Mouse (Mus musculus) left cerebral cortex, adult 2 months (tissue): ENCODE data around the gene Arhgap31. TPM values are rescaled to one million over a fixed set of nuclear protein-coding genes. Genes with fewer than 3 reads are reported as not detected.
A peak's percentile ranks its signal among the peaks of the same experiment; 100 is the strongest.

ENCODE experiments used
- DNase-seq, 2 experiments: peaks; one replicate each; pipeline ENCODE4 v3.0.0; 2021 to 2022; ENCODE audit warnings: low spot score in 2 of 2, mixed read lengths in 1 of 2; ENCODE audit errors: extremely low spot score in 1 of 2
- H3K27ac ChIP-seq: fragments of 200-600 bp; 2 replicates; pipeline ENCODE4 v1.8.1; 2022
- H3K4me3 ChIP-seq: fragments of 200-600 bp; 2 replicates; pipeline ENCODE4 v1.8.1; 2022
- CTCF ChIP-seq: fragments of 200-600 bp; IDR thresholded peaks from 2 replicates; pipeline ENCODE4 v1.8.1; 2022; ENCODE audit warnings: antibody characterized with exemption, mild to moderate bottlenecking, moderate library complexity
- intact Hi-C: fragments of 180-260 bp; cut with DNase I; formaldehyde crosslinking; loops from one replicate; pipeline ENCODE4 v1.15.1; 2025
- total RNA-seq, 2 experiments: library from RNA; stranded (reverse); gene quantifications; 2 replicates each; pipeline ENCODE4 v1.2.3; 2021

The Arhgap31 gene
- total RNA-seq, 2 experiments from 2014 or later: 19.1 to 20.6 TPM

DNA sequence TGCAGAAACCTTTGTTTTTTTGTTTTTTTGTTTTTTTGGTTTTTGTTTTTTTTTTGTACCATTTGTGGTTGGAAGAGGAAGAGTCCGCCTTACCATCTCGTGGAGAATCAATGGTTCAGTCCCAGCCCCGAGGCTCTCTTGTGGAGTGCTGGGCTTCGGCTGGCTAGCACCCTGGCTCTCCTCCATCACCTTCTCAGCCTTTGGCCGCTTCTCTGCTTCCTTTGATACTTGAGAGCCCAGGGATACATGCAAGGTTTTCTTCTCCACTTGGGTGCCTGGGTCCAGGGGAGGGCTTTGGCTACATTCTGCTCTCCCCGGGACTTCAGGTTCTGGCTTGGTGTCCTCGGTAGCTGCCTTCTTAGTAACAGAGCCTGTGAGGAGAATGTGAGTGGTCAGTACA, 106.6 kb downstream of the Arhgap31 start:
- no peak overlapping the region for H3K27ac ChIP-seq
- H3K4me3 ChIP-seq: no peak overlapping the region
- no peak for TF ChIP-seq CTCF
- DNase-seq: no peak
- intact Hi-C loops: no loop called here

DNA sequence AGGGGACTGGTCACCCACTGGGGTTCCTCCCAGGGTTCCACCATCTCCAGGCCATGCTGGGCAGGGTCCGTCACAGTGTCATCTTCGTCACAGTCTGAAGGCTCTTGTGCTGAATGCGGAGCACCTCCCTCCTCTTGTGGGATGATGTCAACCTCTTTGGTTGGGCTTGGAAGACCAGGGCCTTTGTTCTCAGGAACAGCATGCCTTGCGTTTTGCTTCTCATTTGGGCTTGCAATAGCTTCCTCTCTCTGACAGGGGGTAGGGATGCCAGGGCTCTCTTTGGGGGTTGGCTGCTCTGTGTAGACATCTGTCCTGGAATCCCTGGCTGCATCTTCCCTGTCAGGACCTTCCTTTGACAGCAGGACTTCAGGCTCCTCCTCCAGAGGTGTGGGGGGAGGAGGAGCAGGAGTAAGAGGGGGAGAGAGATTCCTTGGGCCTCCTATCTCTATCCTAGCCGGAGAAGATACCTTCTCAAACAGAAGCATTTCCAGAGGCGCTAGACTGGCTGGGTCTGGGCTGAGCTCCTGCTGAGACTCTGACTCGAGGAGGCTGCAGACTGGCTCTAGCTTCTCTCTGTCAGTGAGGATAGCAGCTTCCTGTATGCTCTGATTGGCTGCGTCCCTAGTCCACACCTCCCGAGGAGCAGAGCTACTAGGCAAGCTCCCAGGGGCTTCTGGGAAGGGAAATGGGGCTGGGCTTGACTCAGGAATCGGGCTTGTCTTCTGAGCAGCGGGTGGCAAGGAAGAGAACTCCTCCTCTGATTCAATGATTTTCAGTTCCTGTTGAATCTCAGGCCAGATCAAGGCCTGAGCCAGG, 109.9 kb downstream of the Arhgap31 start:
- peak overlapping the region; percentile 45 for H3K27ac ChIP-seq
- no peak overlapping the region for H3K4me3 ChIP-seq
- DNase-seq: peak; percentile 14 to 42
- no peak for TF ChIP-seq CTCF
- intact Hi-C loops: no loop called here

DNA sequence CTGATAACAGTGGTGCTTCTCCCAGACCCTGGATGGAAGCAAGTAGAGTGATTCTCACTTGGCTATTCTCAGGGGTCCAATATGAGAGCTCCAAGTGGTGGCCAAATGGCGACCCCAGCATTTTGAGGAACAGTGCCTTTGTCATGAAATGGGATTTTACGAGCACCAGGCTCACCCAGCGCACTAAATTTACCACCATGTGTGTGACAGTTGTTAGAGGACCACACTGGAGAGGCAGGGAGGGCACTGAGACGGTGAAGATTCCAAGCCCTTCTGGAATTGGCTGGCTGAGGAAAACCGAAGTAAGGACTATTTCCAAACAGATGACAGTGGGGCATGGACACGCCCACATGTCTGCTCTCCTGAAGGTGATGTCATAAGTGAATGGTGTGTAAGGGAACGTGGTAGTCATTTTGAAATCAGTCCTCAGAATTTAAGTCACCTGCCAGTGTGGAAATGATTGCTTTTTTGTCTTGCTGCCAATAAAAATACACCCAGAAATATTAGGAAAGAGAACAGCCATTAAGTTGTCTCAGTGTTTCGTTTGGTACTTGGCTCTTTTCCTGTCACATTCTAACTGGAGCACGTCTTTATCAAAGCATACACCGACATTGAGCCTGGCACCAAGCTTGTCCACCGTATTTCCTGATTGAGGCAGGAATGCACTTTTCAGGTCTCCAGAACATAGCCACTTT, 113.9 kb downstream of the Arhgap31 start:
- DNase-seq: no peak
- Histone ChIP-seq H3K4me3 (no peak overlapping the region), H3K27ac (no peak overlapping the region)
- intact Hi-C loops: no loop called here
- TF ChIP-seq CTCF: no peak

GRCm38 (mm10) chr16:38596651-38597050, 116.4 kb downstream of the Arhgap31 start:
- TF ChIP-seq CTCF: no peak
- intact Hi-C loops: no loop called here
- Histone ChIP-seq H3K27ac (no peak overlapping the region), H3K4me3 (no peak overlapping the region)
- no peak for DNase-seq

DNA sequence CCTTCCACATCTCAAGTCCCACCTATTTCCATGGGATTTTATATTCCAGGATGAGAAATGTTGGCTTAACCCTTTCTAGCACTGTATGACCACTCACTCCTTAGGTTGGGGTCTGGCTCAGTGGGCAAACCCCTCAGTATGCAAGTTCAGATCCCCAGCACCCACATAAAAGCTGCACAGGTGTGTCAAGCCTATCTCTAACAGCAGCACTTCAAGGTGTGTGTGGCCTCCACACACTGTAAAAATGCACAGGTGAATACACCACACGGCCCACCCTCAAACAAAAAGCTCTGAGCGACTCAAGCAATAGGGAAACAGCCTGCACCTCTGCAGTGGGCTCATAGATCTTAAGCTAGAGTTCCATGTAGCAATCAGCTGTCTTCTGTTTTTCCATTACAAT, 117.0 kb downstream of the Arhgap31 start:
- intact Hi-C loops: no loop called here
- no peak overlapping the region for H3K27ac ChIP-seq
- no peak for DNase-seq
- no peak overlapping the region for H3K4me3 ChIP-seq
- TF ChIP-seq CTCF: no peak

DNA sequence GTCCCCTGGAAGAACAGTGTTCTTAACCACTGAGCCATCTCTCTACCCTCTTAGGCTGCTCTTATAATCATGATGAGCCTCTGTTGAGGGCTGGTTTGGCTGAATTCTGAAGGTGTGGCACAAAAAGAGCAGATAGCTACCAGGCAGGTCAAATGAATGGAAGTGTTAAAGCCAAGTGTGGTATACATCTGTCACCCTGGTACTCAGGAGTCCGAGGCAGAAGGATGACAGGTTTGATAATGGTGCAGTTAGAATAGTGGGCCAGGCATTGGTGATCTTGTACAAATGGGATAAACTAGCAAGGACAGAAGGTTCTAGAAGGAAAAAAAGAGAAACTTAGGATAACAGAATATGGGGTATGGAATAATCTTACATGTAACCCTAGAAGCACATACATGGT, 118.6 kb downstream of the Arhgap31 start:
- H3K27ac ChIP-seq: no peak overlapping the region
- H3K4me3 ChIP-seq: no peak overlapping the region
- intact Hi-C loops: no loop called here
- DNase-seq: no peak
- TF ChIP-seq CTCF: no peak

DNA sequence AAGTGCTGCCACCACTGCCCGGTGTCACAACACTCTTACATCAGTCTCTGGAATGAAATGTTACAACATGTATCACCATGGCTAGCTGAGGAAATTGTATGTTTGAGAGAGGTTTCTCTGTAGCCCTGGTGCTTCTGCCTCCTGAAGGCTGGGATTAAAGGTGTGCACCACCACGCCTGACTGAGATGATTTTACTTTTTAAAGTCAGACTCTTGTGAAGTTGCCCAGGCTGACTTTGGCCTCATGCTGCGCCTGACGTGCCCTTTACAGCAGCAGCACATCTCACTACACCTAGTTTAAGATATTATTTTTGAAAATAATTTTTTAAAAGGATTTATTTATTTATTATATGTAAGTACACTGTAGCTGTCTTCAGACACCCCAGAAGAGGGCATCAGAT, 120.1 kb downstream of the Arhgap31 start:
- H3K4me3 ChIP-seq: no peak overlapping the region
- TF ChIP-seq CTCF: no peak
- no peak for DNase-seq
- no peak overlapping the region for H3K27ac ChIP-seq
- intact Hi-C loops: no loop called here

DNA sequence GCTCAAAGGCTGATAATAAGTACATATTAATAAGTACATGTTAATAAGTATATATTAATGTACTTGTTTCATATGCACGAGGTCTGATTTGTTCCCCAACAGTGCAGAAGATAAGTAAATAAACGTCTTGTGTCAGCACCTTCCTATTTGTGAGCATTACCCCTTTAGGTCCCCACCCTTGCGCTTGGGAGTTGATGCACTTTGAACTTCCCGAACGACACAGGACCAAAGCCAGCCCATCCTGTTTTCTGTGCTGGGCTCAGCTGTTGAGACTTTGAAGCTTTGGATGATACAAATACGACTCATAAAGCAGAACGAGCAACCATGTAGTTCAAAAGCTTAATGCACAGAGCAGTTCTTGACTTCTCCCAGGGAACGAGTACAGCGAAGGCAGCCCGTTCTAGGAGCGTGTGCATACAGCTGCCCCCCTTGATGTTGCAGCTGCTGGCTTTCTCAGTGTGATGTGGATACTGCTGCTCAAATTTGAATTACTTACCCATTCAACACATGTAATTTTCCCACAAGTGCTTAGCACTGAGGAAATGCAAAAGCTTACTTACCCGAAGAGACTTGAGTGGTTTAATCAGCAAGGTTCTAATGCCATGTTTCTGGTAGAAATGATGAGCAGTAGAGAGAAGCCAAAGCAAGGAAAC, 120.9 kb downstream of the Arhgap31 start:
- H3K4me3 ChIP-seq: no peak overlapping the region
- DNase-seq: no peak
- TF ChIP-seq CTCF: no peak
- intact Hi-C loops: no loop called here
- peak overlapping the region; percentile 70; the same call in 1 of the 2 replicates for H3K27ac ChIP-seq

DNA sequence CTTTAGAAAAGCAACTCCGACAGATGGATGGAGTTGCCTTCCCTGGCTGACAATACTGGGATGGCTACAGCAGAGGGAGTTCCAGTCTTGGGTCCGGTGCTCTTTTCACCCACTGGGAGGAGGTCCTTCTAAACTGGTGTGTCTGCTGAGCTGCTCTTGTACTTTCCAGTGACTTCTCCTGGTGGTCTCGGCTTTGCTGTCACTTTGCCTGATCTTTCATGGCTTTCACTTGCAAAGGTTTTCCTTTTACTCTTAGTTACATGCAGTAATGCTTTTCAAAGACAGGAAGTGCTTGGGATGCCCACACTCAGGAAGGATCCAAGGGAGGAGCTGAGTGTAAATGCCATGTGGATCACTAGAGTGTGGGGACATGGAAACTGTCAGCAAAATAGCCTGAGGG, 121.6 kb downstream of the Arhgap31 start:
- intact Hi-C loops: no loop called here
- peak overlapping the region; percentile 50 for H3K27ac ChIP-seq
- H3K4me3 ChIP-seq: no peak overlapping the region
- TF ChIP-seq CTCF: no peak; the same call in none of the 2 replicates
- DNase-seq: no peak

DNA sequence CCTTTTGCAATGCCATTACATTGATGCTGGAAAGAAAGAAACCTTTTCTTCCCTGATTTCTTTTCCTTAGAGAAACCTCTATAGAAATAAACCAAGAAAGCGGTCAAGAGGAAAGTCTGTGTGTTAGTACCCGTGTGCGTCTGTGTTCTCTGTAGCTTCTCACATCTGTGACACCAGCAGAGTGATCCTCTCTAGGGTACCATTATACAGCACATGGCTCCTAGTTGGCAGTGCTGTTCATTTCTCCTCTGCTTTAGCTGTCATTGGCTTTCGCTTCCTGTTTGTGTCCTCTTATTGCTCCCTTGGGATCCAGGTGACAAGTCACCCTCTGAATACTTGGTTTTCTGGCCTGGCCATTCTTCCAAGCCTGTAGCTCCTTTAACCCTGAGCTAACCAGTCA, 125.5 kb downstream of the Arhgap31 start:
- Histone ChIP-seq H3K4me3 (no peak overlapping the region), H3K27ac (no peak overlapping the region)
- intact Hi-C loops: no loop called here
- no peak for TF ChIP-seq CTCF
- no peak for DNase-seq

DNA sequence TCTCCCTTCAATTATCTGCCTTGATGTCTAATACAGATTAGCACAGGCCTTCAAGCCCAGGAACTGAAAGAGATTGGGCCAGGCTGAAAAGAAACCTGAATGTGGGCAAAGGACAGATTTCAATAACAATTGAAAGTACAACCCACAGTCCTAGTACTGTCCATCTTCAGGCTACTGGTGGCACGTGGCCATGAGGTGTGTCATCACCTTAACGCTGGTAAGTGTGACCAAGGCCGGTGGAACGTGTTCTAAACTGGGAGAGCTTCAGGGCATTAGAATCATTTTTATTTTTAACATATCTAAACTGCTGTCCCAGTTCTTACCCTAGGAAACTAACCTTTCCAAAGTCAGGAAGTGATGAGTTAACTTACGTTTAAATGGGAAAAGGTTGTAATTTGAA, 125.9 kb downstream of the Arhgap31 start:
- DNase-seq: no peak
- H3K4me3 ChIP-seq: no peak overlapping the region
- TF ChIP-seq CTCF: no peak
- intact Hi-C loops: no loop called here
- H3K27ac ChIP-seq: no peak overlapping the region

DNA sequence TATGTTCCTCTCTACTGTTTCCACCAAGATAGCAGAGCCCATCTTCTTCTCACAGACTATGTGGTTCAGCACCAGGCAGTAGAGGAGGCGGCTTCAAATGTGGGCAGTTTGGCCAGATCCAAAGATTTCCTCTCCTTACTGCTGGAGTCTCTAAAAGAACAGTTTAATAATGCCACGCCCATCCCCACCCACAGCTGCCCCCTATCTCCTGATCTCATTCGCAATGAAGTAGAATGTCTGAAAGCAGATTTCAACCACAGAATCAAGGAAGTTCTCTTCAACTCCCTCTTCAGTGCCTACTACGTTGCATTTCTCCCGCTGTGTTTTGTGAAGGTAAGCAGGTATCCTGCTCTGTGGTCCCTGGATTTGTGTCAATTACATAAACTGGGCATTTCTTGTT, 127.9 kb downstream of the Arhgap31 start:
- Histone ChIP-seq H3K27ac (no peak overlapping the region), H3K4me3 (no peak overlapping the region)
- intact Hi-C loops: no loop called here
- no peak for DNase-seq
- TF ChIP-seq CTCF: no peak
